Mouse (Mus musculus): Measurements from ENCODE around the gene Rgp1.

Gene Rgp1

GRCm38 (mm10) chr4:43593453-43593852, 14.9 kb downstream of the Rgp1 start:
- DNase-seq (ENCODE audit: low spot score in 2 of 2): peak; percentile 7 to 43

- peak; percentile 9 to 54 for DNase-seq (ENCODE audit: low spot score in 2 of 2)
Observed at GRCm38 (mm10) chr4:43596597-43596996, 18.1 kb downstream of the Rgp1 start.

GRCm38 (mm10) chr4:43598200-43598599, 19.7 kb downstream of the Rgp1 start:
- peak; percentile 21 to 58 for DNase-seq (ENCODE audit: low spot score in 2 of 2)

GRCm38 (mm10) chr4:43598650-43599380, 20.3 kb downstream of the Rgp1 start:
- DNase-seq (ENCODE audit: low spot score in 2 of 2): peak; percentile 14 to 58

GRCm38 (mm10) chr4:43600195-43600934, 21.9 kb downstream of the Rgp1 start:
- peak in 1 of 2 experiments; percentile 11 for DNase-seq (ENCODE audit: low spot score in 2 of 2)

GRCm38 (mm10) chr4:43604099-43604498, 25.6 kb downstream of the Rgp1 start:
- no peak for DNase-seq (ENCODE audit: low spot score in 2 of 2)

- DNase-seq (ENCODE audit: low spot score in 2 of 2): peak; percentile 56 to 74
Observed at GRCm38 (mm10) chr4:43604751-43605685, 26.5 kb downstream of the Rgp1 start.

- peak; percentile 11 to 53 for DNase-seq (ENCODE audit: low spot score in 2 of 2)
Observed at GRCm38 (mm10) chr4:43612534-43612933, 34.0 kb downstream of the Rgp1 start.

- DNase-seq (ENCODE audit: low spot score in 2 of 2): peak; percentile 28 to 64
Observed at GRCm38 (mm10) chr4:43613060-43613730, 34.7 kb downstream of the Rgp1 start.

GRCm38 (mm10) chr4:43620146-43620778, 41.7 kb downstream of the Rgp1 start:
- peak; percentile 8 to 52 for DNase-seq (ENCODE audit: low spot score in 2 of 2)

GRCm38 (mm10) chr4:43629106-43629817, 50.7 kb downstream of the Rgp1 start:
- DNase-seq (ENCODE audit: low spot score in 2 of 2): peak; percentile 9 to 58

GRCm38 (mm10) chr4:43630030-43630581, 51.6 kb downstream of the Rgp1 start:
- peak; percentile 71 to 83 for DNase-seq (ENCODE audit: low spot score in 2 of 2)

GRCm38 (mm10) chr4:43630671-43631045, 52.1 kb downstream of the Rgp1 start:
- peak; percentile 9 to 55 for DNase-seq (ENCODE audit: low spot score in 2 of 2)

- DNase-seq (ENCODE audit: low spot score in 2 of 2): peak; percentile 19 to 65
Observed at GRCm38 (mm10) chr4:43631046-43631955, 52.8 kb downstream of the Rgp1 start, which contains the start of gene Npr2. Npr2 (plus strand) TSS chr4:43631935.

GRCm38 (mm10) chr4:43631956-43632920, 53.7 kb downstream of the Rgp1 start:
- DNase-seq (ENCODE audit: low spot score in 2 of 2): peak; percentile 14 to 62

GRCm38 (mm10) chr4:43633296-43633695, 54.8 kb downstream of the Rgp1 start:
- DNase-seq (ENCODE audit: low spot score in 2 of 2): peak; percentile 11 to 58

- no peak for DNase-seq (ENCODE audit: low spot score in 2 of 2)
Observed at GRCm38 (mm10) chr4:43633736-43634135, 55.2 kb downstream of the Rgp1 start.

All from spleen, postnatal 4 days (tissue).